Mouse (Mus musculus) heart, embryonic 14.5 days (tissue): ENCODE measurements around the gene Pjvk. TPM values are rescaled to one million over a fixed set of nuclear protein-coding genes. Genes with fewer than 3 reads are reported as not detected.

Source experiments
- ATAC-seq: fragments of 200-750 bp; cut with Nextera tagmentation; 2 replicates; pipeline ENCODE4 v1.8.0; 2017; ENCODE audit warnings: low read depth, moderate TSS enrichment; ENCODE audit not compliant: insufficient number of reproducible peaks, insufficient read depth, low FRiP score
- H3K27ac ChIP-seq, 2 experiments: fragments of 200-500 bp in 1 of 2; fragments of 300-500 bp in 1 of 2; sonication (generic) in 1 of 2; replicated peaks in 1 of 2; 2 replicates each; pipeline ENCODE4 v1.5.1; 2012 to 2014; ENCODE audit warnings: low read depth in 2 of 2, low read length in 2 of 2, control low read depth in 1 of 2, mild to moderate bottlenecking in 1 of 2, mixed read lengths in 1 of 2; ENCODE audit not compliant: control insufficient read depth in 1 of 2, insufficient read depth in 1 of 2
- H3K27me3 ChIP-seq: fragments of 300-500 bp; sonication (generic); 2 replicates; pipeline ENCODE4 v1.6.1; 2014; ENCODE audit warnings: mild to moderate bottlenecking, low read length, control low read depth; ENCODE audit not compliant: control insufficient read depth, insufficient read depth
- H3K36me3 ChIP-seq: fragments of 300-500 bp; sonication (generic); 2 replicates; pipeline ENCODE4 v1.6.1; 2014; ENCODE audit warnings: mild to moderate bottlenecking, control low read depth, low read length, mixed read lengths; ENCODE audit not compliant: control insufficient read depth, insufficient read depth
- H3K4me1 ChIP-seq, 2 experiments: fragments of 200-500 bp in 1 of 2; fragments of 300-500 bp in 1 of 2; sonication (generic) in 1 of 2; 2 replicates each; pipeline ENCODE4 v1.6.1; 2012 to 2014; ENCODE audit warnings: low read length in 2 of 2, control low read depth in 1 of 2, mixed read lengths in 1 of 2; ENCODE audit not compliant: control insufficient read depth in 2 of 2, insufficient read depth in 2 of 2
- H3K4me2 ChIP-seq: fragments of 300-500 bp; sonication (generic); 2 replicates; pipeline ENCODE4 v1.6.1; 2014; ENCODE audit warnings: mild to moderate bottlenecking, low read length
- H3K4me3 ChIP-seq, 2 experiments: fragments of 200-500 bp in 1 of 2; fragments of 300-500 bp in 1 of 2; sonication (generic) in 1 of 2; 2 replicates each; pipeline ENCODE4 v1.5.1; 2012 to 2014; ENCODE audit warnings: low read length in 2 of 2, mild to moderate bottlenecking in 2 of 2, control low read depth in 1 of 2, low read depth in 1 of 2, moderate library complexity in 1 of 2; ENCODE audit not compliant: control insufficient read depth in 1 of 2, insufficient read depth in 1 of 2
- H3K9ac ChIP-seq: fragments of 300-500 bp; sonication (generic); 2 replicates; pipeline ENCODE4 v1.6.1; 2014; ENCODE audit warnings: mild to moderate bottlenecking, low read length
- H3K9me3 ChIP-seq: fragments of 300-500 bp; sonication (generic); 2 replicates; pipeline ENCODE4 v1.6.1; 2016; ENCODE audit warnings: low read length, control low read depth; ENCODE audit not compliant: control insufficient read depth
- WGBS: fragments of 180-500 bp; shearing (Covaris S2); extraction: QIAGEN DNeasy Blood & Tissue Kit; methylation state at CpG from one replicate; pipeline ENCODE4 v1.1.7; 2014; 5-methylcytosine and 5-hydroxymethylcytosine counted together
- polyA plus RNA-seq: library from polyadenylated mRNA; unstranded; fragments of >200 nt; fragmentation: Nextera tagmentation; extraction: Ambion mirVana; gene quantifications from 2 replicates; pipeline ENCODE4 v1.2.1, GENCODE M21; 2014

The Pjvk gene
- polyA plus RNA-seq, 1 experiment from 2014 or later: not detected

GRCm38 (mm10) chr2:76667200-76667599 lies 18.9 kb downstream of the Pjvk start:
- H3K9ac ChIP-seq: no peak overlapping the region
- 51% methylated on average over 5 of the region's 5 CpGs for WGBS

GRCm38 (mm10) chr2:76671641-76672040 lies 23.4 kb downstream of the Pjvk start:
- H3K4me2 ChIP-seq: peak overlapping the region; percentile 68
- peak overlapping the region; percentile 39 to 48; a peak in 3 of 4 replicates for H3K4me3 ChIP-seq
- H3K4me1 ChIP-seq: peaks cover 6 to 31% of the 10 kb centered on the region in 2 experiments
- H3K9me3 ChIP-seq: no peaks in the 10 kb centered on the region
- 0 out of 2 replicates have a peak, but pooled peaks cover 13% of the 10 kb centered on the region for H3K36me3 ChIP-seq
- peak overlapping the region; percentile 67 for H3K9ac ChIP-seq
- 86% methylated on average over 6 of the region's 6 CpGs for WGBS
- no peak overlapping the region for H3K27ac ChIP-seq
- no peak for ATAC-seq
- no peaks in the 10 kb centered on the region for H3K27me3 ChIP-seq

More at GRCm38 (mm10) chr2:76667200-76667599, 18.9 kb downstream of the Pjvk start:
- Histone ChIP-seq H3K27ac (no peak overlapping the region), H3K9me3 (no peaks in the 10 kb centered on the region), H3K27me3 (no peaks in the 10 kb centered on the region), H3K4me3 (no peak overlapping the region), H3K4me1 (peaks cover 0 to 9% of the 10 kb centered on the region in 2 experiments; a peak in 3 of 4 replicates), H3K36me3 (peaks cover 46% of the 10 kb centered on the region), H3K4me2 (no peak overlapping the region)
- no peak for ATAC-seq

- Histone ChIP-seq H3K4me2 (peak overlapping the region; percentile 68), H3K4me1 (peaks cover 6 to 33% of the 10 kb centered on the region in 2 experiments), H3K9ac (peak overlapping the region; percentile 67), H3K9me3 (no peaks in the 10 kb centered on the region), H3K36me3 (0 out of 2 replicates have a peak, but pooled peaks cover 8% of the 10 kb centered on the region), H3K27ac (peak overlapping the region; percentile 66 to 84), H3K4me3 (peak overlapping the region; percentile 39 to 48), H3K27me3 (no peaks in the 10 kb centered on the region)
- no peak for ATAC-seq
- WGBS: 30% methylated on average over 9 of the region's 9 CpGs
These were observed 24.0 kb downstream of the Pjvk start for GRCm38 (mm10) chr2:76672134-76672745.

GRCm38 (mm10) chr2:76672966-76673392 lies 24.7 kb downstream of the Pjvk start, which contains the start of gene Fkbp7:
TSS of gene Fkbp7 (minus strand) at chr2:76673116.
- WGBS: 0% methylated on average over 17 of the region's 17 CpGs
- Histone ChIP-seq H3K9ac (peak within 1 kb of the TSS; percentile 67), H3K27ac (peak within 1 kb of the TSS; percentile 66 to 84), H3K36me3 (peaks cover 8% of the 10 kb centered on the region; the same call in 1 of the 2 replicates), H3K27me3 (no peaks in the 10 kb centered on the region), H3K9me3 (no peaks in the 10 kb centered on the region), H3K4me2 (peak within 1 kb of the TSS; percentile 68), H3K4me1 (peaks cover 6 to 32% of the 10 kb centered on the region in 2 experiments), H3K4me3 (peak within 1 kb of the TSS; percentile 39 to 48)
- peak; percentile 91 for ATAC-seq

GRCm38 (mm10) chr2:76673472-76674081 lies 25.3 kb downstream of the Pjvk start:
- no peak for ATAC-seq
- Histone ChIP-seq H3K4me3 (peak overlapping the region in 1 of 2 experiments; percentile 48; a peak in 2 of 4 replicates), H3K9ac (no peak overlapping the region), H3K9me3 (no peaks in the 10 kb centered on the region), H3K36me3 (peaks cover 13% of the 10 kb centered on the region; the same call in 1 of the 2 replicates), H3K4me1 (peaks cover 6 to 32% of the 10 kb centered on the region in 2 experiments), H3K27ac (peak overlapping the region; percentile 66 to 84; a peak in 3 of 4 replicates), H3K27me3 (no peaks in the 10 kb centered on the region), H3K4me2 (peak overlapping the region; percentile 68)
- 25% methylated on average over 7 of the region's 7 CpGs for WGBS

- no peaks in the 10 kb centered on the region for H3K9me3 ChIP-seq
- peaks cover 12% of the 10 kb centered on the region for H3K36me3 ChIP-seq
- H3K4me2 ChIP-seq: peak within 1 kb of the TSS; percentile 88
- no peaks in the 10 kb centered on the region for H3K27me3 ChIP-seq
- H3K4me3 ChIP-seq: peak within 1 kb of the TSS; percentile 78 to 83
- H3K4me1 ChIP-seq: peaks cover 6 to 32% of the 10 kb centered on the region in 2 experiments
- 6% methylated on average over 38 of the region's 52 CpGs for WGBS
- peak within 1 kb of the TSS; percentile 89 for H3K9ac ChIP-seq
- ATAC-seq: peak; percentile 79
- H3K27ac ChIP-seq: peak within 1 kb of the TSS; percentile 72 to 85
These were observed 26.6 kb downstream of the Pjvk start, which contains the start of gene Plekha3 for GRCm38 (mm10) chr2:76674725-76675427. TSS of gene Plekha3 (plus strand) at chr2:76675281.

- Histone ChIP-seq H3K9me3 (no peaks in the 10 kb centered on the region), H3K4me1 (peaks cover 6 to 32% of the 10 kb centered on the region in 2 experiments), H3K4me3 (peak overlapping the region; percentile 78 to 83), H3K36me3 (peaks cover 16% of the 10 kb centered on the region), H3K27me3 (no peaks in the 10 kb centered on the region), H3K27ac (peak overlapping the region in 1 of 2 experiments; percentile 85; a peak in 2 of 4 replicates), H3K9ac (peak overlapping the region; percentile 89), H3K4me2 (peak overlapping the region; percentile 88)
- WGBS: under 1% methylated on average over 40 of the region's 44 CpGs
- ATAC-seq: peak; percentile 13; the same call in 1 of the 2 replicates
These were observed 27.2 kb downstream of the Pjvk start for GRCm38 (mm10) chr2:76675451-76675850.
